Mouse (Mus musculus) bone marrow macrophage, adult 2 months (primary cell): ENCODE measurements around the gene Snta1.

Experiments
- CTCF ChIP-seq: IDR thresholded peaks from 2 replicates; pipeline ENCODE4 v1.5.1; 2012; ENCODE audit warnings: low read depth, mild to moderate bottlenecking, low read length, moderate library complexity
- POLR2A ChIP-seq: IDR thresholded peaks from 2 replicates; pipeline ENCODE4 v1.6.1; 2012; ENCODE audit warnings: mild to moderate bottlenecking, low read depth, low read length, borderline replicate concordance

GRCm38 (mm10) chr2:154437191-154437527 lies 29.3 kb upstream of the Snta1 start:
- TF ChIP-seq CTCF: no peak
- no peak for TF ChIP-seq POLR2A
